Mouse (Mus musculus): ENCODE measurements at regions not wholly inside any gene's neighbourhood (a gene's known extent, or its start where the extent isn't known, plus 50 kb on each side); places are given as distances from the start of the nearest gene placed in this dataset.

GRCm38 (mm10) chr10:66896698-66897622 lies 199.0 kb upstream of the Jmjd1c start:
- in situ Hi-C loops (cut with MboI; ENCODE audit: unreplicated experiment in 2 of 2) = no loop called here

GRCm38 (mm10) chr10:66899724-66900123 lies 196.2 kb upstream of the Jmjd1c start:
- in situ Hi-C loops (cut with MboI; ENCODE audit: unreplicated experiment in 2 of 2) = loop anchor here in 1 of 2 experiments (10.0 kb wide), 2 partner anchors 45 to 335 kb away; no protein-coding TSS in a partner anchor

GRCm38 (mm10) chr10:66900781-66901180 lies 195.1 kb upstream of the Jmjd1c start:
- in situ Hi-C loops (cut with MboI; ENCODE audit: unreplicated experiment in 2 of 2) = loop anchor here in 1 of 2 experiments (10.0 kb wide), 2 partner anchors 46 to 334 kb away; no protein-coding TSS in a partner anchor

- in situ Hi-C loops (cut with MboI; ENCODE audit: unreplicated experiment in 2 of 2) = loop anchor here in 1 of 2 experiments (10.0 kb wide), 2 partner anchors 47 to 333 kb away; no protein-coding TSS in a partner anchor
Measured at GRCm38 (mm10) chr10:66901873-66902272, 194.1 kb upstream of the Jmjd1c start.

GRCm38 (mm10) chr10:66904552-66905367 lies 191.2 kb upstream of the Jmjd1c start:
- in situ Hi-C loops (cut with MboI; ENCODE audit: unreplicated experiment in 2 of 2) = loop anchor here (5.0 to 10.0 kb wide), 6 partner anchors 47 to 953 kb away; no protein-coding TSS in a partner anchor

GRCm38 (mm10) chr10:66907842-66908241 lies 188.1 kb upstream of the Jmjd1c start:
- in situ Hi-C loops (cut with MboI; ENCODE audit: unreplicated experiment in 2 of 2) = loop anchor here (5.0 to 10.0 kb wide), 6 partner anchors 51 to 949 kb away; no protein-coding TSS in a partner anchor

GRCm38 (mm10) chr10:66909204-66909889 lies 186.6 kb upstream of the Jmjd1c start:
- in situ Hi-C loops (cut with MboI; ENCODE audit: unreplicated experiment in 2 of 2) = loop anchor here (5.0 to 10.0 kb wide), 6 partner anchors 52 to 948 kb away; no protein-coding TSS in a partner anchor

- in situ Hi-C loops (cut with MboI; ENCODE audit: unreplicated experiment in 2 of 2) = loop anchor here (5.0 to 10.0 kb wide), 9 partner anchors 53 to 947 kb away; no protein-coding TSS in a partner anchor
Measured at GRCm38 (mm10) chr10:66909905-66910681, 185.8 kb upstream of the Jmjd1c start.

- in situ Hi-C loops (cut with MboI; ENCODE audit: unreplicated experiment in 2 of 2) = loop anchor here (5.0 to 10.0 kb wide), 3 partner anchors 93 to 281 kb away; no protein-coding TSS in a partner anchor
Measured at GRCm38 (mm10) chr10:66911261-66911911, 184.5 kb upstream of the Jmjd1c start.

GRCm38 (mm10) chr10:66912440-66912839 lies 183.5 kb upstream of the Jmjd1c start:
- in situ Hi-C loops (cut with MboI; ENCODE audit: unreplicated experiment in 2 of 2) = loop anchor here (5.0 to 10.0 kb wide), 3 partner anchors 92 to 280 kb away; no protein-coding TSS in a partner anchor

GRCm38 (mm10) chr10:66913187-66913586 lies 182.7 kb upstream of the Jmjd1c start:
- in situ Hi-C loops (cut with MboI; ENCODE audit: unreplicated experiment in 2 of 2) = loop anchor here (5.0 to 10.0 kb wide), 3 partner anchors 92 to 279 kb away; no protein-coding TSS in a partner anchor

GRCm38 (mm10) chr10:66913627-66914026 lies 182.3 kb upstream of the Jmjd1c start:
- in situ Hi-C loops (cut with MboI; ENCODE audit: unreplicated experiment in 2 of 2) = loop anchor here (5.0 to 10.0 kb wide), 3 partner anchors 91 to 279 kb away; no protein-coding TSS in a partner anchor

- in situ Hi-C loops (cut with MboI; ENCODE audit: unreplicated experiment in 2 of 2) = loop anchor here (5.0 to 10.0 kb wide), 3 partner anchors 90 to 278 kb away; no protein-coding TSS in a partner anchor
Measured at GRCm38 (mm10) chr10:66914288-66914975, 181.5 kb upstream of the Jmjd1c start.

GRCm38 (mm10) chr10:66915801-66916200 lies 180.1 kb upstream of the Jmjd1c start:
- in situ Hi-C loops (cut with MboI; ENCODE audit: unreplicated experiment in 2 of 2) = loop anchor here in 1 of 2 experiments (10.0 kb wide), 2 partner anchors 89 to 169 kb away; no protein-coding TSS in a partner anchor

GRCm38 (mm10) chr10:66917725-66918124 lies 178.2 kb upstream of the Jmjd1c start:
- in situ Hi-C loops (cut with MboI; ENCODE audit: unreplicated experiment in 2 of 2) = loop anchor here in 1 of 2 experiments (10.0 kb wide), 2 partner anchors 87 to 167 kb away; no protein-coding TSS in a partner anchor

- in situ Hi-C loops (cut with MboI; ENCODE audit: unreplicated experiment in 2 of 2) = loop anchor here in 1 of 2 experiments (10.0 kb wide), 2 partner anchors 86 to 166 kb away; no protein-coding TSS in a partner anchor
Measured at GRCm38 (mm10) chr10:66918713-66919112, 177.2 kb upstream of the Jmjd1c start.
